Mouse (Mus musculus) embryo, embryonic 9.5 days (tissue): Measurements from ENCODE around the gene Chaf1a.

Experiments used
- DNase-seq: peaks from one replicate; pipeline ENCODE4 v3.0.0-alpha.2; 2017; ENCODE audit errors: extremely low spot score

Gene Chaf1a

DNA sequence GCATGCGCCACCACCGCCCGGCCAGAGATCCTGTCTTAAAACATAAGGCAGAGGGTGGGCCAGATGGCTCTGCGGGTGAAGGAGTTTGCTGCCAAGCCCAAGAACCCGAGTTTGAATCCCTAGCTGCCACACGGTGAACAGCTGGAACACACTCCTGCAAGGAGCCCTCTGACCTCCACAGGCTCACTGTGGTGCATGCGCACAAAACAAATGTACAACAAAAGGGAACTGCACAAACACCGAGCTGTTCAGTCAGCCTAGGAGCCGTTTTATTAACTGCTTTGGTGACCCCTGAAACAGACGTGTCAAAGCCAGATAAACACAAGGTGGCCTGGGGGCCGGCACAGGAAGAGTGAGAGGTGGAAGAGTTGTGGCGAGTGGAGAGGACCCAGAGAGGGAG lies 79.2 kb downstream of the Chaf1a start:
- DNase-seq, result no peak

DNA sequence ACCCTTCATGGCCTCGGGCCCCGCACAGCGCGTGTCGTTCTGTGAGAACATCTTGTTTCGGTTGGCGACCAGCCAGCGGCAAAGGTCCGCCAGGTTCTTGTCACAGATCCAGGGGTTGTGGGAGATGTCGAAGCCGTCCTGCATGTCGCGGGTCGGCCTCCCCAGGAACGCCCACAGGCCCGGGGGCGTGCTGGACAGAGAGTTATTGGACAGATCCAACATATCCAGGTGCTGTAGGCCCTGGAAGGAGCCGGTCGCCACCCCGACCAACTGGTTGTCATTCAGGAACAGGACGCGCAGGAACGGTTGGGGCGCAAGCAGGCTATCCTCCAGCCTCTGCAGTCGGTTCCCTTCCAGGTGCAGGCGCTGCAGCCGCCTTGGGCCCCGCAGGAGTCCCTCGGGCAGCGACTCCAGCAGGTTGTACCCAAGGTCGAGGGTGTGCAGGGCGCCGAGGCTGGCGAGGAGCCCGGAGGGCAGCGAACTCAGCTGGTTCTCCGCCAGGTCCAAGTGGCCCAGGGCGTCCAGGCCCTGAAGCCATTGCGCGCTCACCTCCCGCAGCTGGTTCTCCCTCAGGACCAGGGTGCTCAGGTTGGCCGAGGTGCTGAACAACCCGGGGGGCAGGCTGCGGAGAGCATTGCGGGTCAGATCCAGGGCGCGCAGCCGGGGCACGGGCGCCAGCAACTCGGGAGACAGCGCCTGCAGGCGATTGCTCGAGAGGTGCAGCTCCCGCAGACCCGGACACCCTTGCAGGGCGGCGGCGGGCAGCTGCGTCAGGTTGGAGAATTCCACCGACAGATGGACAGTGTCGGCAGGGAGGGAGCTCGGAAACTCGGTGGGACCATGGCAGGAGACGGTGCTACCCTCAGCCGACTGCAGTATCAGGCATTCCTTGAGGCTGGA lies 80.0 kb downstream of the Chaf1a start:
- DNase-seq, result no peak

DNA sequence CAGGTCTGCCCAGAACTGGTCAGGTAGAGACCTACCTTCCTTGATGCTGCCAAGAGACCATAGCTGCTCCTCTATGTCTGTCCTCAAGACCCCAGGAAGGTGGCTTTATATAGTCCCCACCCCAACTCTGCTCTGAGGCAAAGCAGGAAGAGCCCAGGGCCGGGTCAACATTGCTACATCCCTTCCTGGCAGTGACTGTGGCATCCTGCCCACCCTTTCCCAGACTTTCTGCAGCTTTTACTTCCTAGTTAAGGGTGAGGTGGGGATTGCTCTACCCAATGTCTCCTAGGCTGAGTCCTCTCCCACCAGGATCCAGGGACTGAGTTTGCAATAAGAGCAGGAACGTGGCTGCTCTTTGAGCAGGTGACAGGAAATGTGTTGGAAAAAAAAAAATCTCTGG lies 81.6 kb downstream of the Chaf1a start, which contains the start of gene Lrg1:
Lrg1 (minus strand) TSS at position 176 of the 400 bp plus-strand sequence.
- no peak for DNase-seq
